Mouse (Mus musculus): ENCODE measurements around the gene Ier5.

Ier5 gene

DNA sequence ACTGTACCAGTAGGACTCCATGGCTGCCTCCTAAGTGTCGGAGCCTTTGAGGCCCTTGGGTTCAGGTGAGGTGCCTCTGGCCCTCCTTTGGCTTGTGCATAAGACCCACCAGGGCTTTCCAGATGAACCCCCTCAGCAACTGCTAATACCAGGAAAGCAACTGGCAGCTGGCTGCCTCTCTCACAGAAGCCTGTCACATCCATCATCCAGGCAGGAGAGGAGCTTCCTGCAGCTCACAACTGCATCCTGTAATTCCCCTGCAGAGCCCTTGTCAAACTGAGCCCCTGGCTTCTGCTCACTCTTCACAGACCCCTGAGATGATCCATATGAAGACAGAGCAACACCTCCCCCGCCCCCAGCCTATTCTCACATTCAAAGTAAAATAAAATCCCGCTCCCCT lies 21.8 kb downstream of the Ier5 start:
- no peak for DNase-seq (ENCODE audit: low read depth)

DNA sequence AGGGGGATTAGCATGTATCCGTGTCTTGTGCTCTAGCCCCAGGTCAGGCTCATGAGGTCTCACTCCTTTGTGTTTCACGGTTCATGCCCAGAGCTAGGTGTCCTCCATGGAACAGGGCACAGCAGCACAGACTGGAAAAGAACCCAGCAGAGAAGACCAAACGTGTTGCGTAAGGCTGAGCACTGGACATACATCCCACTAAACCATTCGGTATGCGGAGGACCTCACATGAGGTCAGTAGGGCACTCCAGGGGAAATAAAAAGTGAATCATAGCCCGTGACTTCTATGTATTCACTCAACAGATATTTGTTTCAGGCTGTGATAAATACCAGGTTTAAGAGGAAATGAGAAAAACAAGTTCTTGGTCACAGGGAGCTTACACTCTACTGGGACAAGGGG lies 23.6 kb downstream of the Ier5 start:
- DNase-seq (ENCODE audit: low read depth) = no peak

DNA sequence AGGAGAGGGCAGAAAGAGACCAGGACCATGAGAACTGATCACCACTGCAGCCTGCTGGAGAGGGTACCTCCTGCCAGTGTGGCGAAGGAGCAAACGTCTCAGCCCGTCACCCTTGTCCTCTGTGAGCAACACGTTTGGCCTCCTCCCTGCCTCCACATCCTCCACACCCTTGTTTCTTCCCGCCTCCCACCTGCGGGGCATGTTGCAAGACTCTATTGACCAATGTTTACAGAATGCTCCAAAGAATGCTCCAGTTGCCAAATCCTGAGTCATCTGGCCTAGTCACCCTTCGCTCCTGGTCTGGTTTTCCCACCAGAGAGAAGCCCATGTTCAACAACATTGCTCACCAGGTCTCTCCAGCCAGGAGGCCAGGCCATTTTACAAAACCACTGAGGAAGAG lies 24.6 kb downstream of the Ier5 start:
- DNase-seq (ENCODE audit: low read depth) = no peak

DNA sequence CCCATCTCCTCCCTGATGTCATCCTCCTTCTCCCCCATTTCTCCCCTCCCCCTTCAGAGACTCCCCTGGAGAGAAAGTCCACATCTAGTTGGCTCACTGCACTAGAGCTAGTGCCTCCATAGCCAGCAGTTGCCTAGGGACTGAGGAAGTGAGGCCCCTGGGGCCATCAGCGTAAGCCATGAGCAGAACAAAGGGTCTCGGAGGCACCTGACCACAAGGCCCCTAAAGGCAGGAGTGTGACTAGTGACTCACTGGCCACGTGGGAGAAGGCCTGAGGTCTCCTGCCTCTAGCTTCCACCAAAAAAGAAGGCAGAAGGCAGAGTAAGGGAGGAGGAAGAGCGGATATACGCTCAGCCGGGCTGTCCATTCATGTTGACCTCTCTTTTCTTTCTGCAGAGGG lies 25.5 kb downstream of the Ier5 start:
- no peak for DNase-seq (ENCODE audit: low read depth)

DNA sequence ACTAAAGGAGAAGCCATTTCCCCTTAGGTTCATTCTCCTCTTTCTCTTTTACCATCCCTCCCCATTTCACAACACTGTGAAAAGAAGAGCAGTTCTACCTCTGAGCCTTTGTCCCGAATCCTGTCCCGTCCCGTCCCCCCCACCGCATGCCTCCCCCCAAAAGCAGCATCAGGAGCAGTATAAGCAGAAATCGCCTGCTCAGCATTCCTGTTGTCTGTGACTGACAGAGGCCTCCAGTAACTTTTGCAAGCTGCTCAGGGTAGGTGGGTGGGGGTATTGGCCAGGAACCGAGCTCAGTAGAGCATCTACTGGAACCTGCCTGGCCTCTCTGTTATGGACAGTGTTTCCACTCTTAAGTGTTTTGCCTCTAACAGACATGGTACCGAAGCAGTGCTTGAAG lies 26.3 kb downstream of the Ier5 start:
- no peak for DNase-seq (ENCODE audit: low read depth)

DNA sequence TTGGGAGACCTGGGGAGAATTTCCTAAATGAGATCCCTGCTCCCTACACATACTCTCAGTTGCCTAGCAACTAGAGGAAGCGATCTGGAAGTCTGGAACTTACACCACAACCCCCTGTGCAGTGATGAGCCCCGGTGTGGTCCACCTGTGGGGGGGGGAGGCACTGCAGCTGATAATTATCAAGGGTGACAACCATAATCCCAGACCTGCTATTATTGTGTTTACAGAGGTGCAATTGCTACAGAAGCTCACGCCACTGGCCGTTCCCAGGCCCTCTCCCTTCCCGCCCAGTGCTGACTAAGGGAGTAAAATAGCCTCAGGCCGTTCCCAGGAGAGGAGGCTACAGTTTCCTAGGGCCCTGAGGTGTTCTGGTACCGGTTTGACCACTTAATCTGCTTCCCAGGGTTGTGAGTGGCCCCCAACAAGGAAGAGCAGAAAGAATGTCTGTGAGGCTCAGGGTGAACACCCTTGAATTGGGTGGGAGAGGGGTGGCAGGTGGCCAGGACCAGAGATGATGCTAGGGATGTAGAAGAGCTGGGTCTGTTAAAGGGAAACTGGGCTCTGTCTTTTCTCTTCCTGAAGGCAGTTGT lies 28.1 kb downstream of the Ier5 start:
- DNase-seq (ENCODE audit: low read depth) = no peak

DNA sequence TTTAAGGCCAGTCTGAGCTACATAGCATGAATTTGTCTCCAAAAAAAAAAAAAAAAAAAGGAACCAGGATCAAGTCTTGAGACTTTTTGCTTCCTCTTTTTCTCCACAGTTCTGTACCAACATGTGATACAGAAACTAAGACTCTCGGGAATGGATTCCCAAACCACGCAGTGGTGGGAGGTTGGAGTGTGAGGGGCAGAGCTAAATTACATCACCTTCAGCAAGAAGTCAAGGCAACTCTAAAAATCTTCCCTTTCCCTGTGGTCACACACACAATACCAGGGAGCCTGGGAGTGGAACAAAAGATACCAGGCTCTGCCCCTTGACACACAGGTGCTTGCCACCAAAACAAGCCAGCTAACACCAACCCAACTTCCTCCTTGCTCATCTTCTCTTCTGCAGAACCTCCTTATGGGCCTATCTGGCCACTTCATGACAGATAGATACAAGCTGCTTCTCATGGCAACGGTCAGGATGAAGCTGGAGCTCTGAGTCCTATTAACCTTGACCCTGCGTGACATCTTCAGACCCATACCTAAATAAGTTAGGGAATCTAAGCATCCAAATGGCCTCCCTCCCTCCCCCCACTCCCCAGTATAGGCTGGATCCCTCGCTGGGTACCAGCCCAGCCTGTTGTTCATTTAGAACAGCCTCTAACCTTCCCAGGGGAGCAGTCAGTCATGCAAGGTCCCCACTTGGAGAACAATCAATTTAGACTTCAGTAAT lies 28.7 kb downstream of the Ier5 start:
- DNase-seq (ENCODE audit: low read depth) = no peak

DNA sequence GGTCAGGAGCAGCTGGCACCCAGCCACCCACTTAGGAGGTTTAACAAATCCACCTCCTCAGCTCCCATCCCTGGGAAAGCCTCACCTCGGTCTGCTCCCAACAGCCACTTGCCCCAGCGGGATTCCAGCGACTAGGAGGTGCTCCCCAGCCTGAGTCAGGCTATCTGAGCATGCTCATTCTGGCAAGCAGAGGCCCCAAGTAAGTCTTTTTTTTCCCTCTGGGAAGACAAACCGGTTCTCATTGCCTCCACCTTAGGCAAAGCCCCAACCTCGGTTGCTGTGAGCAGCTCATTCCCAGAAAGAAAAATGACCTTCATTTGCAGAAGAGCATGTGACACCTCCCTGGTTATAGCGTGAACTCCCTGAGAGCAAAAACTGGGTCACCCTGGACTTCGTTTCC lies 29.7 kb downstream of the Ier5 start:
- DNase-seq (ENCODE audit: low read depth) = no peak

DNA sequence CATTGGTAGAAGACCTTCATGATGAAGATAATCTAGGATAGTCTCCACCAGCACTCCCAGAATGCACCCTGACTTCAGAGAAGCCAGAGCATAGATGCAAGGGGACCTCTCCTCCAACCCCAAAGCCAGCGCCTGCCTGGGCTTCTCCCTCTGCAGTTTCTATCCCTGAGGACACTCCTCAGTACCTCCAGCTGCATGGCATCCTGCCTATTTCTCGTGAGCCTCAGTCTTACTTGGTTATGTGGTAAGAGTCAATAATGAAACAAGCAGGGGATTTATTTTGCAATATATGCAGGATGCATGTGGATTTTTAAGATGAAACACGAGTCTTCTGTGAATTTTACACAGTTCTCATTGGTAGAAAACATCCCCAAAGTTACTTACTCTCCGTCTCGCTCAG lies 33.2 kb downstream of the Ier5 start:
- DNase-seq (ENCODE audit: low read depth) = no peak

DNA sequence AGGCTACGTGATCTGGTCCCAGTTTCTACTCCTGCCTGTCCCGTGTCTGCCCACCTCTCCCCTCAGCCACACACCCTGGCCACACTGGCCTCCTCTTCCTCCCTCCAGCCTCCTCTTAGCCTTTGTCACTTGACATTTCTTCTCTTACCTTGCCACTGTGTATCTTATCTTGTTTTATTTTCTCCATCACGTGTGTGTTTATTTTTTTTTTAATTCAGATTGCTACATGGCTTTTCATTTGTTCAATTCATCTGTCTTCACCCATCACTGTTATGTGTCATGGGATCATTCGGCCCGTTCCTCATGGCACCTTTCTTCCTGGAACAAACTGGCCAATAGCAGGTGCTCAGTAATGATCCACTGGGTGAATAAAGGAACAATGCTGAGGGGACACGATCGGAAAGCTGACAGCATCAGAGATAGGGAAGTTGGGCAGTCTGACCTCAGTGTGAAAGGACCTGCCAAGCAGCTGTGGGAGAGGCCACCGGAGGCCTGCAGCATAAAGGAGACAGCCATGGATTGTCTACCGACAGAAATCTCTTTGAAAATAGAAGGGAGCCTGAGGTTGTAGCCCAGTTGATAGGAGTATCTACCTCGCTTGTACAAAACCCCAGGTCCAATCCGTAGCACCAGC lies 34.3 kb downstream of the Ier5 start:
- no peak for DNase-seq (ENCODE audit: low read depth)

DNA sequence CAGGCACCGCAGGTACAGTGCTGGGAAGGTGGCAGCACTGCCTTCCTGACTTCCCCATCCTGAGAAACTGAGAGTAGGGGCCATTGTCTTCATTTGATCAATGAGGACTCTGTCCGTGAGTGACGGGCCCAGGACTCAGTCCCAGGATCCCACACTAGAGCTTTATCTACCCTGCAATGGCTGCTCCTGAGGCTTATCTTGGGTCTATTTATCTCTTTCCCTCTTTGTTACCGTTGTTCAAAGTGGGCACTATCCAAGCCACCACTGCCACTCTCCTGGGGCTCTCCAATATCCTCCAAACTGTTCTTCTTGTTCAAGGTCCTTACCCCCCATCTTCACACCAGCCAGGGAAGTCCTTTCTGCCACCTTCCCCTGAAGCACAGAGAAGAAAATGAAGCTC lies 34.8 kb downstream of the Ier5 start:
- DNase-seq (ENCODE audit: low read depth) = no peak

DNA sequence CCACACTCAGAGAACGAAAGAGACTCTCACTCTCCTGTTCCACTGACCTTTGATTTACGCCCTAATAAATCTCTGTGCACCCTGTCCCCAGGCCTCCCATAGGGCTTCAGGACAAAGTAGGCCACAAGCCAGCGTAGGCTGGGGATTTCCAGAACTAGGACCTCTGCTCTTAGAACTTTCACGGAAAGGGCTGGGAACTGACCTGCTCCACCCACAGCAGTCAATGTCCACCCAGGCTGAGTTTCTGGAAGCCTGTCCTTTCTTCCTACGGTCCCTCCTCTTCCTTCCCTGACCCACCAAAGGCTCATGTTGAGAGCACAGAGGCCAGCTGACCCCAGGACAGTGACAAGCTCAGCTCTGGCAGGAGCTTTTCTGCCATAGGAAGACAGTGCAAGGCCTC lies 35.3 kb downstream of the Ier5 start:
- no peak for DNase-seq (ENCODE audit: low read depth)

DNA sequence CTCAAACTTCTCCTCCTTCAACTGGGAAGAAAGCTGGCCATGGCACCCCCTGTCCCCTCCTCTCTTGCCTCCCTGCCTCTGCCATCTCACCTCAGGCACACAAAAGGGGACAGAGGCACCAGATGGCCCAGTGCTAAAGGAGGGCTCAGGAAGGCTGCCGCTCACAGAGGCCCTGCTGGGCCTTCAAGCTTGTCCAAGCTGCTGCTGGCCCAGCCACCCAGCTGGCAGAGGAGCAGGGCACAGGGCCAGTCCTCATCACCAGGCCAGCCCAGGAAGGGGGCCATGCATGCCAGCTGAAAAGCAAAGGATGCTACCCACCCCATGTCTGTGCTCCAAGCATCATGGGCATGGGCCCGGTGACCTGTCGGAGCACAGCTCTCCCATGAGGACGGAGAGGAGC lies 36.5 kb downstream of the Ier5 start:
- no peak for DNase-seq (ENCODE audit: low read depth)

DNA sequence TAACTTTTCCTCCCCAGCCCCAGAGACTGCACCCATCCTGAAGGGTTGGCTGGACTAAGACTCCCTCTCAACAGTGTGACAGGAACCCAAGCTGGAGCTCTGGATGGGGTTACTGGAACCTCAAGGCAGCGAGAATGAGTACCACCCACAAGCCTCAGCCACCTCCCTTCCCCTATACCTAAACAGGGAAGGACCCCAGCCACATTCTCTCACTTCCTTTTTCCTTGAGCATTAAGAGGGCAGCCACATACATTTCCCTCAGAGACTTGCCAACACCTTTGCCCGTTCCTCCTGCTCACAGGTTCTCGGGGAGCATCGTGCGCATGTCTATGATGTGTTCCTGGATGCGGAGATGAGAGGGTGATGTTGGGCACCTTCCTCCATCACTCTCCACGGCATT lies 37.4 kb downstream of the Ier5 start:
- DNase-seq (ENCODE audit: low read depth) = no peak

DNA sequence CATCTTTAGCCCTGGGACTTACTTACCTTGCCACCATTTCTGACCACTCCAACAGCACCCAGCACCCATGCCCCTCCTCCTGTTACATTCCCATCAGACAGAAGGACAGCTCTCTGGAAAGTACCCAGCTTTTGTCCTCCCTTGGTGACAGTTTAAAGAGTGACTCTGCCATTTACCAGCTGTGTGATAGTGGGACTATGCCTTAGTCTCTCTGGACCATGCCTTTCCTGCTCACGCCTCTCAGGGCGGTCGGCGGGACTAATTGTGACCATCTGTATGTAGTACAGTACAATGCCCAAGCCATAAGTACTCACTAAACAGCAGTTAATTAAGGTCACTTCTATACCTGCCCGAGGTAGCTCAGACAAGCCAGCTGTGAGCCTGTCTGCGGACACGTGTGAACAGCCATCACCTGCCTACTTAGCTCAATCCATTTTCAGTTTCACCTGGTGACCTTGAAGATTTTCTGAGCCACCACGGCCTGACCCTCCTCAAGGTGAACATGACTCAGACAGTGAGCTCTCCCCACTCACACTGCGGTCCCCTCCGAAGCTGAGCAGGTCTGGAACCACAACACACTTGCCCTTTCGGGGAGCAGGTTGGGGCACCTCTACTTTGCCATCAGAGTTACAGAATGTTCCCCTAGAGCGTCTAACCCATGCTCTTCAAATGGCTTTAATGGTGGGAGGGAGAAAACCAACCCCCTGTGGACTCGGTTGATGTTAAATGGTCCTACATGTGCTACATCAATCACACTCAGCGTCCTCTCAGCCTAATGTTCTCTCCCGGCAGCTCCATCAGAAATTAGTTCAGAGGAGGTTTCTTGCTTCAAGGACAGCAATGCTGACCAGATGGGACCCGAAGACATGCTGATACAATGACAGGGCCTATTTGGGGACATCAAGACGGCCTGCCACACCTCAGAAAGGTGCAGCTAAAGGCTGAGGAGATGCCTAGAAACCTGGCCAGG lies 38.3 kb downstream of the Ier5 start:
- DNase-seq (ENCODE audit: low read depth) = no peak

DNA sequence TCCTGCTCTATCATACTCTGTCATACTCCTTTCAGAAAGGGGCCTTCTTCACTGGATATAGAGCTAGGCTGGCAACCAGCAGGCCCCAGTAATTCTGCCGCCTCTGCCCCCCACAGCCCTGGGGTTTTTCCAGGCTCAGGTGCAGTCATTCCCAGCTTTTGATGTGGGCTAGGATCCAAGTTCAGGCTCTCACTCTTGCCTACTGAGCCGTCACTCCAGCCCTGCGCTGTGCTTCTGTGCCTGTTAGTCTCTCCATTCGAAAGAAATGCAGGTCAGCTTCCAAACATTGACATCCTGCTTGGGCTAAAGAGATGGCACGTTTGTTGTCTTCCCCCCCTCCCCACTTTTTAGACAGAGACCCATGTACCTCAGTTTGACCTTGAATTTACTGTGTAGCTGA lies 39.2 kb downstream of the Ier5 start:
- no peak for DNase-seq (ENCODE audit: low read depth)

DNA sequence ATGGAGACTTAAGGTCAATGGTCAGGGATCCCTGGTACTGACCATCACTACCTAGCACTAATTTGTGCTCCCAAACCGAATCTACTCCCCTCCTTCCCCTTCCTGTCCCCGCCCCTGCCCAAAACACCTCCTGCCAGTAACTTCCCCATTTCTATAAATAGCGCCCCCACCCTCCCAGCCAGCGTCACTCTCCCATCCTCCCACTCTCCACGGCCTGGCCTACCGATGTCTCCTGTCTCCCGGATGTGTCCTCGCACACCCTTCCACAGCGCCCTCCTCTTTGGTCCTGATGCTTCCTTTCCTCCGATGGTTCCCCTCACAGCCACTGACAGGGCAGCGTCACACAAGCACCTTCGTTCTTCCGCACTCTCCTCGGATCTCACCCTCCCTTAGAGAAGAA lies 39.9 kb downstream of the Ier5 start:
- no peak for DNase-seq (ENCODE audit: low read depth)

DNA sequence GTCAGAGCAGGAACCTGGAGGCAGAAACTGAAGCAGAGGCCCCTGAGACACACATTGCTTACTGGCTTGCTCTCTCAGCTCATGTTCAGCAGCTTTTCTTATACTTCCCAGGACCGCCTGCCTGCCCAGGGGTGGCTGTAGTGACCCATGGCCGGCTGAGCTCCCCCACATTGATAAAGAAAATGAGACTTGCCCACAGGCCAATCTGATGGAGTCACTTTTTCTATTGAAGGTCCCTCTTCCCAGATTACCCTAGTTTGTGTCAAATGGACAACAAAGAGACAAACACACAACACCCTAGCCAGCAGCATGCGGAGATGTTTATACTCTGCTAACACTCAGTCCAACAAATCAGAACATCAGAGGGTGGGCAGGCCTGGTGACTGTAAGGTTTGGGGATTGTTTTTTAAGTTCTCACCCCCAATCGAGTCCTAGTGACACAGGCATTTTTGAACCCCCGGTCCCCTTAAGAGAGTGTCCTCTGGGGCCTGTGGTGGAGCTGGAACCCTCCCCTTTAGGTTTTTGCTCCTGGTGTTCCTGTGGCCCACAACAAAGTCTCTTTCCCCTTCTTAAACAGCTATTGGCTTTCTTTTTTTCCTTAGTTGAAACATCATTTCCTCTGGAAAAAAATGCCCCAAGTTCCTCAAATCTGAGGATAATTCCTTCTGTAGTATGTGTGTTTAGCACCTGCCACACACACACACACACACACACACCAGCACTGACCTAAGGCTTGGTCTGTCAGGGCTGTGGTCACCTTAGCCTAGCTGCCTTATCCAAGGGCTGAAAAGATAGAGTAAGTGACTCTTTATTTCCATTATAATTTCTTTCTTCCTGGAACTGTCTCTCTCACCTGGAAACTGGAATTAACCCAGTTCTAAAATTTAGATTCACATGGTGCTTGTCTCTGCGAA lies 41.1 kb downstream of the Ier5 start:
- no peak for DNase-seq (ENCODE audit: low read depth)

DNA sequence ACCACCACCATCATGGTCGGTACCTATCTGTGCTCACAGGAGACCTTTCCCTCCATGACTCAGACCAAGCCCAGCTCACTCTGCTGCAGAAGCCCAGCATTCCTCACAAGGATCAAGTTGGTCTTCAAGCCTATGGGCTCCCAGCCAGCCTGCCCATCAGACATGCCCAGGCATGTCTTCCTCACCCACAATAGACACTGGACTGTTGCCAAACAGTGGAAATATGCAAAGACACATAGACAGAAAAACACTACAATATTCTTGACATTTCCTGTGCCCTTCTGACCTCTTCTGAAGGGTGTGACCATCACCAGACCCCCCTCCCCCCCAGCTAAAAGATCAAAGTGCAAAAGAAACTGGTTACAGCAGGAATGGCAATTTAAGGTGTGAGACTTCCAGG lies 43.3 kb downstream of the Ier5 start:
- DNase-seq (ENCODE audit: low read depth) = no peak

DNA sequence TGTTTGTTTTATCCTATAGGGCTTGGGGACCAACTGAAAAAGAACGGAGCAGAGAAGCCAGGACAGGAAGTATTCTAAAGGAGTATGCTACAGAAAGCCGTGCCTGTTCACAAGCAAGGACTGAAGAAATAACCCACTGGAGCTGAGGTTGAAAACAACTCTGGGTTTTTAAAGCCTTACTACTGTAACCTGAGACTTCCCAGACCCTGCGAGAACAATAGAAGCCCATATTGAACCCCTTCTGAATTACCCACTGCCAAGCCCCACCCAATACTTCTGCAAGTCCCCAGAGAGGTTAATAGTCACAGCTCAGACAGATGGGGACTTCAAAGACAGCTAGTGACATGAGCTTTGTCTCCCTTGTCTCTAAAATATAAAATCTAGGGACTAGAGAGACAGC lies 44.4 kb downstream of the Ier5 start:
- DNase-seq (ENCODE audit: low read depth) = no peak

DNA sequence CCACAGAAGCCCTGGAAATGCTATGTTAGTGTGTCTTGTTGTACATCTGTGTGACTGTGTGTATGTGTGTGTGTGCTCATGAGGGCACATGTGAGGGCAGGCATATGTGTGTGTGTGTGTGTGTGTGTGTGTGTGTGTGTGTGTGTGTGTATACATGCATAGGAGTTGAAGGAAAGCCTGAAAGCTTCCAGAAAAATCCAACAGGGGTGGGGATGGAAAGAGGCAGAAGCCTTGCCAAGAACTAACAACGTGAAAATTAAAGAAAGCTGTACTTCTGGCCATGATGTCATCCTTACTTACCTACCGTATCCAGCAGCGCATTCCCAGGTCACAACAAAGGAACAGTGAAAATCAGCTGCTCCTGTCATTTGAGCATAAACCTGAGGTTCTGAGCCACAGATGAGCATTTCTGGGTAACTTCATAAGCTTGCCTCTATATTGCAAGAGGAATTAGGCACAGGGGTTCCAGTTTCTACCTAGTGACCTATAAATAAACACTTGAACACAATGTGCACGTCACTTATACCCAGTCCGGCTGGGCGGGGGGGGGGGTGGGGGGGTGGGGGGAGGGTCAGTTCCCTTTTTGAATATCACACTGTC lies 45.0 kb downstream of the Ier5 start:
- DNase-seq (ENCODE audit: low read depth) = no peak

Measured in c-Kit-positive CD71-negative TER-119-negative erythroid progenitor cells, embryonic 14.5 days (primary cell).